Mouse (Mus musculus) frontal cortex, adult (tissue): ENCODE results near the gene Tes3-ps.

ENCODE experiments used
- ATAC-seq: cut with Nextera tagmentation; 2 replicates; pipeline ENCODE4 v1.9.2; 2017; ENCODE audit warnings: mild to moderate bottlenecking, moderate library complexity, mixed read lengths; ENCODE audit not compliant: low TSS enrichment

Gene Tes3-ps

GRCm38 (mm10) chr13:49492376-49493368, at the start of gene Tes3-ps:
Tes3-ps (plus strand) TSS chr13:49493318.
- no peak for ATAC-seq

- peak; percentile 88 for ATAC-seq
Observed at GRCm38 (mm10) chr13:49444451-49444850, 48.7 kb upstream of the Tes3-ps start.

- peak; percentile 96 for ATAC-seq
Observed at GRCm38 (mm10) chr13:49449318-49449749, 43.8 kb upstream of the Tes3-ps start.

- ATAC-seq, result no peak
Observed at GRCm38 (mm10) chr13:49460276-49460675, 32.8 kb upstream of the Tes3-ps start.

- ATAC-seq, result peak; percentile 87
Observed at GRCm38 (mm10) chr13:49460692-49461414, 32.3 kb upstream of the Tes3-ps start.

GRCm38 (mm10) chr13:49461458-49462132, 31.5 kb upstream of the Tes3-ps start:
- no peak for ATAC-seq

- no peak for ATAC-seq
Observed at GRCm38 (mm10) chr13:49462921-49463320, 30.2 kb upstream of the Tes3-ps start.

GRCm38 (mm10) chr13:49465875-49466274, 27.2 kb upstream of the Tes3-ps start:
- ATAC-seq, result no peak

- no peak for ATAC-seq
Observed at GRCm38 (mm10) chr13:49466393-49467075, 26.6 kb upstream of the Tes3-ps start.

GRCm38 (mm10) chr13:49467585-49467984, 25.5 kb upstream of the Tes3-ps start:
- ATAC-seq, result no peak

GRCm38 (mm10) chr13:49469002-49469401, 24.1 kb upstream of the Tes3-ps start:
- no peak for ATAC-seq

GRCm38 (mm10) chr13:49470319-49470718, 22.8 kb upstream of the Tes3-ps start:
- no peak for ATAC-seq

- ATAC-seq, result no peak; the same call in 1 of the 2 replicates
Observed at GRCm38 (mm10) chr13:49470806-49471205, 22.3 kb upstream of the Tes3-ps start.

GRCm38 (mm10) chr13:49471981-49472675, 21.0 kb upstream of the Tes3-ps start:
- ATAC-seq, result no peak

GRCm38 (mm10) chr13:49472676-49473005, 20.5 kb upstream of the Tes3-ps start:
- ATAC-seq, result no peak

- ATAC-seq, result no peak
Observed at GRCm38 (mm10) chr13:49477887-49478286, 15.2 kb upstream of the Tes3-ps start.

GRCm38 (mm10) chr13:49478851-49479374, 14.2 kb upstream of the Tes3-ps start:
- no peak for ATAC-seq

GRCm38 (mm10) chr13:49479399-49479798, 13.7 kb upstream of the Tes3-ps start:
- no peak for ATAC-seq

GRCm38 (mm10) chr13:49480057-49480456, 13.1 kb upstream of the Tes3-ps start:
- ATAC-seq, result peak; percentile 85

- ATAC-seq, result peak; percentile 49; the same call in 1 of the 2 replicates
Observed at GRCm38 (mm10) chr13:49480551-49480950, 12.6 kb upstream of the Tes3-ps start.

GRCm38 (mm10) chr13:49485388-49485787, 7.7 kb upstream of the Tes3-ps start:
- peak; percentile 47; the same call in 1 of the 2 replicates for ATAC-seq
